Mouse (Mus musculus) brain, embryonic 14.5 days (tissue): ENCODE results near the gene Pde4d.

Experiments used
- CTCF ChIP-seq: fragments of 200-500 bp; IDR thresholded peaks from 2 replicates; pipeline ENCODE4 v1.5.1; 2012; ENCODE audit warnings: inconsistent platforms, mild to moderate bottlenecking, moderate library complexity, borderline replicate concordance; ENCODE audit not compliant: insufficient read depth, insufficient read length; ENCODE audit errors: extremely low read depth
- POLR2A ChIP-seq: fragments of 200-500 bp; IDR thresholded peaks from 2 replicates; pipeline ENCODE4 v1.6.1; 2012; ENCODE audit warnings: mild to moderate bottlenecking, inconsistent platforms, borderline replicate concordance; ENCODE audit not compliant: poor library complexity, insufficient read depth, insufficient read length, severe bottlenecking; ENCODE audit errors: extremely low read depth

DNA sequence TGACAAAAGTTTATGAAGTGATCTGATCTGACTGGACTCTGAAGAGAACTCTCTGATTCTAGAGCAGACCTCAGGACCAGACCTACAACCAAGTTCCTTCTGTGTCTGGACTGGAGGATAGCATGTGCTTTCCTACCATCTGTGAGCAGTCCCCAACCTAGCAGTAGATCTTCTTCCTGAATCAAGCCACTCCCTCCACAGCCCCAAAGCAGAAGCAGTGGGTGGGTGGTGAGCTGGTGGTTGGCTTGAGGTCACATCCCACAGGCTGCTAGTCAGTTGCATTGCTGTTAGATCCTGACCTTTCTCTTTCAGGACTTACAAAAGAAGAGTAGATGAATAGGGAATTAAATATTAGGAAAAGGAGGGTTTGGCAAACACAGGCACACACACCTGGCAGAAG is 16.0 kb downstream of the Pde4d start:
- TF ChIP-seq CTCF (no peak), POLR2A (no peak)
